Mouse (Mus musculus): ENCODE measurements around the gene Prx. TPM values are rescaled to one million over a fixed set of nuclear protein-coding genes. Genes with fewer than 3 reads are reported as not detected.

The Prx gene
- total RNA-seq, 2 experiments from 2014 or later = 0.38 to 0.39 TPM

GRCm38 (mm10) chr7:27473835-27474489 lies 25.2 kb upstream of the Prx start:
- TF ChIP-seq CTCF (conservative IDR thresholded peaks at IDR 0.05) = 0 out of 2 replicates have a peak, but pooled peaks have one; percentile 1
- Histone ChIP-seq H3K27ac (peak overlapping the region; percentile 88), H3K4me3 (peak overlapping the region; percentile 69)
- no peak for DNase-seq (ENCODE audit: low spot score in 2 of 2)

- H3K27ac ChIP-seq = peak overlapping the region; percentile 88
- H3K4me3 ChIP-seq = peak overlapping the region; percentile 69
- TF ChIP-seq CTCF (conservative IDR thresholded peaks at IDR 0.05) = peak; percentile 76
- DNase-seq (ENCODE audit: low spot score in 2 of 2) = peak; percentile 93 to 98
These were observed 24.6 kb upstream of the Prx start for GRCm38 (mm10) chr7:27474490-27474954.

GRCm38 (mm10) chr7:27475596-27475995 lies 23.5 kb upstream of the Prx start:
- no peak overlapping the region for H3K27ac ChIP-seq
- no peak overlapping the region for H3K4me3 ChIP-seq
- no peak for TF ChIP-seq CTCF (conservative IDR thresholded peaks at IDR 0.05)
- no peak for DNase-seq (ENCODE audit: low spot score in 2 of 2)

- H3K27ac ChIP-seq = no peak overlapping the region
- TF ChIP-seq CTCF (conservative IDR thresholded peaks at IDR 0.05) = no peak
- no peak overlapping the region for H3K4me3 ChIP-seq
- DNase-seq (ENCODE audit: low spot score in 2 of 2) = no peak
These were observed 23.0 kb upstream of the Prx start for GRCm38 (mm10) chr7:27476098-27476635.

GRCm38 (mm10) chr7:27478561-27478960 lies 20.6 kb upstream of the Prx start:
- Histone ChIP-seq H3K4me3 (no peak overlapping the region), H3K27ac (no peak overlapping the region)
- no peak for DNase-seq (ENCODE audit: low spot score in 2 of 2)
- no peak; the same call in 1 of the 2 replicates for TF ChIP-seq CTCF (conservative IDR thresholded peaks at IDR 0.05)

GRCm38 (mm10) chr7:27479750-27480149 lies 19.4 kb upstream of the Prx start:
- no peak overlapping the region for H3K4me3 ChIP-seq
- TF ChIP-seq CTCF (conservative IDR thresholded peaks at IDR 0.05) = no peak
- no peak for DNase-seq (ENCODE audit: low spot score in 2 of 2)
- no peak overlapping the region for H3K27ac ChIP-seq

GRCm38 (mm10) chr7:27480506-27480905 lies 18.6 kb upstream of the Prx start:
- no peak for DNase-seq (ENCODE audit: low spot score in 2 of 2)
- H3K27ac ChIP-seq = peak overlapping the region; percentile 78; the same call in 1 of the 2 replicates
- no peak overlapping the region for H3K4me3 ChIP-seq
- no peak for TF ChIP-seq CTCF (conservative IDR thresholded peaks at IDR 0.05)

- no peak for DNase-seq (ENCODE audit: low spot score in 2 of 2)
- TF ChIP-seq CTCF (conservative IDR thresholded peaks at IDR 0.05) = no peak
- Histone ChIP-seq H3K4me3 (peak overlapping the region; percentile 56), H3K27ac (peak overlapping the region; percentile 78)
These were observed 18.0 kb upstream of the Prx start for GRCm38 (mm10) chr7:27480927-27481626.

- no peak for TF ChIP-seq CTCF (conservative IDR thresholded peaks at IDR 0.05)
- Histone ChIP-seq H3K4me3 (peak overlapping the region; percentile 56), H3K27ac (peak overlapping the region; percentile 78)
- DNase-seq (ENCODE audit: low spot score in 2 of 2) = peak; percentile 72 to 75
These were observed 17.5 kb upstream of the Prx start for GRCm38 (mm10) chr7:27481627-27481969.

GRCm38 (mm10) chr7:27483860-27484259 lies 15.3 kb upstream of the Prx start:
- DNase-seq (ENCODE audit: low spot score in 2 of 2) = no peak
- no peak for TF ChIP-seq CTCF (conservative IDR thresholded peaks at IDR 0.05)
- Histone ChIP-seq H3K27ac (no peak overlapping the region), H3K4me3 (no peak overlapping the region)

- H3K27ac ChIP-seq = peak overlapping the region; percentile 99
- no peak for TF ChIP-seq CTCF (conservative IDR thresholded peaks at IDR 0.05)
- DNase-seq (ENCODE audit: low spot score in 2 of 2) = no peak
- H3K4me3 ChIP-seq = peak overlapping the region; percentile 81
These were observed 12.9 kb upstream of the Prx start for GRCm38 (mm10) chr7:27486102-27486769.

- Histone ChIP-seq H3K4me3 (peak within 1 kb of the TSS; percentile 81), H3K27ac (peak within 1 kb of the TSS; percentile 99)
- DNase-seq (ENCODE audit: low spot score in 2 of 2) = peak; percentile 99 to 100
- peak; percentile 88 for TF ChIP-seq CTCF (conservative IDR thresholded peaks at IDR 0.05)
These were observed 12.1 kb upstream of the Prx start, which contains the start of gene Sertad1 for GRCm38 (mm10) chr7:27486770-27487697. Gene Sertad1 (plus strand): TSS chr7:27486910.

Measured in layer of hippocampus, adult 2 months (tissue).